Mouse (Mus musculus): ENCODE data around the gene Lama5. TPM values are rescaled to one million over a fixed set of nuclear protein-coding genes. Genes with fewer than 3 reads are reported as not detected.
"Not testable (repeated sequence)": the region's sequence is repeated elsewhere in the genome, so short reads cannot be mapped to it uniquely, and the experiment has no call there.

Lama5 gene
- total RNA-seq, 2 experiments from 2014 or later: 70.7 to 76.3 TPM

DNA sequence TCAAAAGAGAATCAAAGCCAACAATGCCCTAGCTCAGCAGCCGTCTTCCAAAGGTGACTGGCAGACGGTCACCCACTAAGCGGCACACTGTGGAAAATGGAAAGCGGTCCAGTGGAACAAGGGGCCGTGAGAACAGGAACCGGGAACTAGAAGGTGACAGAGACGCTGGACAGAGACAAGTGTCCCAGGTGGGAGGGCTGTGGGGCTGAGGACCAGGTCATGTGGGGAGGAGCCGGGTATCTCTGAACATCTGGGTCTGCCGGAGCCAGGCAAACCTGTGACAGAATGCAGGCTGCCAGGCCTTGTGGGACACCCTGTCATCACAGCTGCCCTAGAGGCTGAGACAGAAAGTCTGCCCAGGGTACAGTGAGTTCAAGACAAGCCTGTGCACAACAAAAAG is 21.2 kb downstream of the Lama5 start:
- DNase-seq: peak; percentile 45 to 73
- intact Hi-C loops (cut with DNase I): no loop called here

DNA sequence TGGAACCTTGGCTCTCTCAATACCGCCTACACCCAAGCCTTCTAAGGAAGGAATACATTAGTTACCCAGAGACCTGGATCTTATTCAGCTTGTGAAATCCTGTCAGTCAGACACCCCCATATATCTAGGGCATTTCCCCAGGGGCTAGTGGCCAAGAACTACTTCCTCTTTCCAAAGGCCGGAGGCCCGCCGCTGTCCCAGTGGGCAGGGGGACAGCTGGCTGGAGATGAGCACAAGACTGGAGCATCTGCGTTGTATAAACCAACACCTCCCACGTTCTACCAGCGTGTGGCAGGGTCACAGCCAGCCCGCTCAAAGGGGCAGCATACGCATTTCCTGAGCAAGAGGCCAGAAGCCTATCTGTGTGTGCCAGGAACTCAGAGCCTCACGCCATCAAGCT is 22.9 kb downstream of the Lama5 start:
- intact Hi-C loops (cut with DNase I): no loop called here
- DNase-seq: no peak

DNA sequence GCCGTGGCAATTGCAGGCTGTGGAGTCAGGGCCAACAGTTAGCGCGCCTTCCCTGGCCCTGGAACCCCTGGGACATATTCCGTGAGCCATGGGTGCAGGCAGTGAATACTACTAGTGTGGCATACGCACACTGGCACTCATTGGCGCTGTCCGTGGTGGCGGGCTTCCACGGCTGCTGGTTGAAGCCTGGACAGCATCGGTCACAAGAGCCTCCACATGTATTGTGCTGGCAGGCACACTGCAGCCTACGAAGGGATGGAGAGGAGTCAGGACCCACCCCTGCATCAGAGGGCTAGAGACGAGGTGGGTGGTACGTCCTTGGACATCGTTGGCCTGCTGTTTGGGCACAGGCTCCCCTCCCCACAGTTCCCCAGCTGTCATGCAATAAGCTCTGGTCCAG is 23.4 kb downstream of the Lama5 start:
- intact Hi-C loops (cut with DNase I): no loop called here
- no peak for DNase-seq

DNA sequence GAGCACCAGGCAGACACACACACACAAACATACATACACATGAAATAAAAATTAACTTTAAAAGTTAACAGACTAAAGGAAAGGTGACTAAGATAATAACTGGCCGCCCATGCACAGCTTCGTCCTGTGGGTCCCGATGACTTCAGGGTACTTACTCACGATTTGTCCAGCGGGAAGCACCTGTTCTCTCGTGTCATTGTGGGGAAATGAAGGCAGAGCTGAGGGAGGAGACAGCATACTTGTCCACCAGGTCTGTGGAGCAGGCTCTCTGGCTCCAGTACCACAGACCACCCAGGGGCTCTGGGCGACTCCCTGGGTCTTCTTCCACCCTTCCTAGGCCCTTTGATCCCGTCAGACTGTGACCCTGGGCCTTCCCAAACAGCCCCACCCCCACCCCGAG is 24.4 kb downstream of the Lama5 start:
- DNase-seq: no peak
- intact Hi-C loops (cut with DNase I): no loop called here

DNA sequence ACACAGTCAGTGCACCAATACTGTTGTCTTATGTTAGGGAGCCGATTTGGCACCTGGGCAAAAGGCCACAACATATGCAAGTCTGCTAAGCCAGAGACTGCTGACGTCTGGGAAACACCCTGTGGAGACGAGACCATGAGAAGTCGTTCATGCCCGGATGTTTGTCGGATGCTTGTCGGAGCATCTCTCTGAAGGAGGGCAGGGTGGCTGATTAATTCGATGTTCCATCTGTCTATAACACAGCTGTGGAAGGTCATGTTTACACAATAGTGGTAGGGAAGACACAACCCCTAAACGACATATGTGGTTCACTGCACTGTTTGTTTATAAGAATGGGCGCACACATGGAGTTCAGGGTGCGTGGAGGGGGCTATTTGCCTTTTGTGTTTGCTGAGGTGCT is 25.0 kb downstream of the Lama5 start:
- DNase-seq: no peak
- intact Hi-C loops (cut with DNase I): no loop called here

DNA sequence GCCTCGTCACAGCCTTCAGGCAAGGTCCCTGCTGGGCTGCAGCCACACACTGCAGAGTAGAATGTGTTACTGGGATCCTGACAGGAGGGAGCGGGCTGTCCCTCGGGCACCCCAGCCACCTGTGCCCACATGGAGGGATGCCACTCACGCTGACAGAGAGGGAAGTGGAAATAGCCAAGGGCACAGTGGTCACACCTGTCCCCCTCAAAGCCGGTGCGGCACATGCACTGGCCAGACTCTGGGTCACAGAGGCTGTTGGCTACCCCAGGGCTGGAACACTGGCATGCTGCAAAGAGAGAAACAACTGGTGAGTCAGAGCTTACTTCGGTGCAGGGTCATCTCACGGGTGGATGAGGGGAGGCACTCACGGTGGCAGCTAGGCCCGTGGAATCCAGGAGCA is 26.9 kb downstream of the Lama5 start:
- intact Hi-C loops (cut with DNase I): no loop called here

DNA sequence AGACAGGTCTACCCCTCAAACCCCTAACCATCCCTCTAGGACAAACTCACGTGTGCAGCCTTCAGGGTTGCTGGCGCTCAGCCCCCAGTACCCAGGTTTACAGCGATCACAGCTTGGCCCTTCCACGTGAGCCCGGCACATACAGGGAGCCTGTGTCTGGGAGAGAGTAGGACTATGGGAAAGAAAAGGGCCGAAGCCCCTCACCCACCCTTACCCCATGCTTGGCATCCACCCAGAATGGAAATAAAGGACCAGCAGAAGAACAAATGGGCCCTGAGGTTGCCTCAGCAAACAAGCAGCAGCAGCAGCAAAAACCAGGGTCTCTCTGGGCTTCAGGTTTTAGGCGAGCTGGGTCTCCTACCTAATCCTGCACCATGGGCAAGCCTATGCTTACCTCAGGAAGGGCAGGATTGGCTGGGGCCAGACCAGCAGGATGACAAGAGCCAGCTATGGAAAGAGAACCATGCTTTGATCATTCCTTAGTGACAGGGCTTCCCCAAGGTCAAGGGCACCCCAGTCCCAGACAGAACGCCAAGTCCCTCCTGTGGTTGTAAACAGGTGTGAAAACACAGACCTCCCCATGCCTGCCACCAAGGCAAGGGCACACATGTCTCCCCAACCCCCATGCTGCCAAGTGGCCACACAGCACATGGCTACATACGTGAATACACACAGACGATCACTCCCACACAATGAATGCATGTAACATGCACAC is 28.2 kb downstream of the Lama5 start:
- intact Hi-C loops (cut with DNase I): no loop called here
- no peak for DNase-seq

More for the DNA sequence above, 26.9 kb downstream of the Lama5 start:
- no peak for DNase-seq

DNA sequence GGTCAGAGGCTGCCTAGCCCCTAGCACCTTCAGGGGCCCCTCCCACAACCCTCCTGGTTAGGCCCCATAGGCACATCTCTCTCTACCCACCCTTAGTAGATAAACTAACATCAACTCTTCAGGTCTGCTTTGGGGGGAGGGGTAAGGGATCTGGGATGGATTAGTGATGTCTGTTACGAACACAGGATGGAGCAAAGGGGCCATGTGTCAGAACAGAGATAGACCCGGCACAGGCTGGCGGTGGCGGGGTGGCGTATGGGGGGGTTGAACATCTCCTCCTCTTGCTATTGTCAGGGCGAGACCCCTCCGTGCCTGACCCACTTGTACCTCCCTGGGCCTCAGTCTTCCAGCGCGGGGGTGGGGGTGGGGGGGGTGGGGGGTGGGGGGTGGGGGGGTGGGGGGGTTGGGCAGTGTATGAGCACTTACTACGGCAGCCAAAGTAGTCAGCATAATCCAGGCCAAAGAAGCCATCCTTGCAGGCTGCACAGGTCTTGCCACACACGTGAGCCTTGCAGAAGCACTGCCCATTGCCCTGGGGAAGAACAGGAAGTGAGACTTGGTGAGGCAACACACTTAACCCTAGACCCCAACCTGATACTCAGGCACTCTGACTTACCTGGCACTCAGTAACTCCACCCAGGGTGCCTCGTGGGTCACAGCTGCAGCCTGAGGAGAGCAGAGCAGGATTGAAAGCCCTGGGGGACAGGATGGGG is 28.9 kb downstream of the Lama5 start:
- no peak for DNase-seq
- intact Hi-C loops (cut with DNase I): no loop called here

DNA sequence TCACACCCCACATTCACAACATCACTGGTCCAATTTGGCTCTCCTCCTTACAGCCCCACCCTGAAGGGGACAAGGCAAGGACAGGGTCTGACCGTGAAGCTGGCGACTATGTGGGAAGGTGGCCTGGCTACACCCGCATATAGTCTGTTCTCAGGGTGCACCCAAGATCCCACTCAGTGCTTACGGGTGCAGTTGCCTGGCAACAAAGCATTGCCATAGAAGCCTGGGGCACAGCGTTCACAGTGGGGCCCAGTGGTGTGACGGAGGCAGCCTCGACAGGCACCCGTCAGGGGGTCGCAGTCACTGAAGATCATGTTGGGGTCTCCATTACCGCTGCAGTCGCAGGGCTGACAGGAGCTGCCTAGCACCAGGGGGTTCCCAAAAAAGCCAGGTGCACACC is 38.3 kb downstream of the Lama5 start:
- intact Hi-C loops (cut with DNase I): no loop called here

DNA sequence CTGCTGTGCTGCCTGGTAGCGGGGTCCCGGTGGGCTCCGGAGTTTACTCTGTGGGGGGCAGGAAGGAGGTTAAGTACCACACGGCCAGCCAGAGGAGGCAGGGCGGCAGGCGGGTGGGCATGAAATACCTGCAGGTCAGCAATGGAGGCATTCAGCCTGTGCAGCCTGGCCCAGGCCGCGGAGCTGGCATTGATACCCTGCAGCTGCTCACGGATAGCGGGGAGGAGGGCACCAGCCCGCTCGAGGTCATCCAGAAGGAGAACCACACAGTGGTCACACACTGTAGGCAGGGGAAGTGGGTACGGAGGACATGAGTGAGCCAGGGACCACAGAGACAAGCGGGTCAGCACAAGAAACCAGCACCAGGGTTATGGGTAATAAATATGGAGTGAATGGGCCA is 40.0 kb downstream of the Lama5 start:
- intact Hi-C loops (cut with DNase I): loop anchor here (2.0 kb wide), 1 partner anchor 65 kb away; no protein-coding TSS in a partner anchor

More for the DNA sequence above, 38.3 kb downstream of the Lama5 start:
- DNase-seq: no peak

DNA sequence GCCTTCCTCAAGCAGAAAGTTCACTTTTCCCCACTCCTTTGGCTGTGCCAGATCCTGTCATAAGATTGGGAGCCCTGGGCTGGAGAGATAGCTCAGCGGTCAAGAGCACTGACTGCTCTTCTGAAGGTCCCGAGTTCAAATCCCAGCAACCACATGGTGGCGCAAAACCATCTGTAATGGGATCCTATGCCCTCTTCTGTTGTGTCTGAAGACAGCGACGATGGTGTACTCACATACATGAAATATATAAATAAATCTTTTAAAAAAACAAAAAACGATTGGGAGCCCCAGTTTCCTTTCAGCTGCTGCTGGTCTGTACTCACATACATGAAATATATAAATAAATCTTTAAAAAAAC is 40.9 kb downstream of the Lama5 start:
- intact Hi-C loops (cut with DNase I): loop anchor here (2.0 kb wide), 1 partner anchor 66 kb away; no protein-coding TSS in a partner anchor

More for the DNA sequence above, 40.0 kb downstream of the Lama5 start:
- no peak for DNase-seq

DNA sequence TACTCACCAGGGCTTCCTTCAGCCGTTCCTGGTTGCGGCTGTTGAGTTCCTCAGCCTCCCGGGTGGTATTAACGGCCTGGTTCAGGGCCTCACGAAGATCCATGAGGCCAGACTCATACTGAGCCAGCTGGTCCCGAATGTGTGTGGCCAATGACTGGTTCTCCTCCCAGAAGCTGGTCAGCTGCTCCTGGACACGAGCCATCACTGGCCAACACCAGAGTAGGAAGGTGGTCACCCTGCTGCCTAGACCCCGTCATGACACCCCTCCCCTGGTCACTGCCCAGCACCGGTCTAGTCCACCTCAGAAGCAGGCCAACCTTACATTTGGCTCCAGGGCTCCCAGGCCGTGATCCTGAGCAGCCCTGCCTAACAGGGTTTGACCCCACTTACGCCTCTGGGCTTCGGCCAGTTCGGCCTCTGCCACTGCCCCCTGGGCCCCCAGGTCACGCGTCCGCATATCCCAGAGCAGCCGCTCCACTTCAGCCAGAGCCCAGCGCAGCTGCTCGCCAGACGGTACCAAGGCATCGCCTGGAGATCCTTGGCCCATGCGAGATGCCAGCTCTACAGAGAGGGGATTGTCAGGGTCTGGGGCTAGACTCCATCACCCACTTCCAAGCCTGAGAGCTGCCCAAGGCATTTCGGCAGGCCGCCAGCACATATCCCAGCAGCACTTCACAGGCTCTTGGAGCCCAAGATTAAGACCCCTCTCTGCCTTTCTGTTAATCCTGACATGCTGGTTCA is 41.5 kb downstream of the Lama5 start:
- intact Hi-C loops (cut with DNase I): loop anchor here (2.0 kb wide), 1 partner anchor 67 kb away; no protein-coding TSS in a partner anchor
- DNase-seq: no peak

More for the DNA sequence above, 40.9 kb downstream of the Lama5 start:
- no peak for DNase-seq

DNA sequence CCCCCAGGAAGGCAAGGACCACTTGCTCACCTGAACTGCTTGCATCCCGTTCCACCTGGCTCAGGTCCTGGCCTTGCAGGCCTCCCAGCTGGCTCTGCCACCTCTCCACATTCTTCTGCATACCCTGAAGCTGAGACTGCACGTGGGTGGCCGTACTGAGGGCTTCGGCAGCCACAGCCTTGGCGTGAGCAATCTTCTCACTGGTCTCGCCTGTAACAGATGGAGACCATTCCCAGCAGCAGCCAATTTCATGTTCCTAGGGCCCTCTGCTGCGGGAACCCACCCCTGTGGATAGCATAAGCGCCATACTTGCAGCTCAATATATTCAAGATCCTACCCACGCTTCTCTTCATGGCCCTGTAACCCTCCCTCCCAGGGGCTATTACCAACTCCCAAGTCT is 44.1 kb downstream of the Lama5 start:
- DNase-seq: no peak
- intact Hi-C loops (cut with DNase I): no loop called here

DNA sequence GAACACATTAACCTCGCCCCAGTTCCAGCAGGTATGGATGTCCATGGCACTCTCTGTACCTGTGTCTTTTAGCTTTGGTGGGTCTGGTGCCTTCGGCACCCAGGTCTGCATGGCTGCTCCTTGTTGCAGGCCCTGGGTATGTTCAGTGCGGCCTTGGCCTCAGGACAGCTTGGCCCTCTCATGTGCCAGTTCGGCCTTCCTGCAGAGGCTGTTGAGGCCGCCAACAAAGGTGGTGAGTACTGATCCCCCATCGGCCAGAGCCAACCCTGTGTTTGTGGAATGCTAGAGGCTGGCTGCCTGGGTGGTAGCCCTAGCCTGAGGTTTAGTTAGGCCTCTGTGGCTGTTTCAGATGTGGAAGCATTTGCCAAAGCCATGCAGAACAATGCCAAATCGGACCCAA is 49.9 kb downstream of the Lama5 start:
- intact Hi-C loops (cut with DNase I): no loop called here
- no peak for DNase-seq

DNA sequence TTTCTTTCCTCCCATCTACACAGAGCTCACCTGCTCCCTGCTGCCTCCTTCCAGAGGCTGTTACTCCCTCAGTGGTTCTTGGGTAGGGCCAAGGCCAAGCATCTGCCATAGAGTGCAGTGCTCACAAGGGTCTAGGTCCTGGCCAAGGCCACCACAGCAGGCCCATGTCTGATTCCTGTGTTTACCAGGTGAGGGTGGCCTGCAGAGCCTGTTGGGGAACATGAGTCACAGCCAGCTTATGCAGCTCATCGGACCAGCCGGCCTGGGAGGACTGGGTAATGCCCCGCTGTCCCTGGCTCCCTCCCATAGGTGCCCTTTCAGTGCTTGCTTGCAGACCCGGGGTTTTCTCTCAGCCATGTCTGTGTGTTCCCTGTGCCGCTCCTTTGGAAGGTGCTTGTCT is 51.5 kb downstream of the Lama5 start:
- DNase-seq: no peak
- intact Hi-C loops (cut with DNase I): no loop called here

DNA sequence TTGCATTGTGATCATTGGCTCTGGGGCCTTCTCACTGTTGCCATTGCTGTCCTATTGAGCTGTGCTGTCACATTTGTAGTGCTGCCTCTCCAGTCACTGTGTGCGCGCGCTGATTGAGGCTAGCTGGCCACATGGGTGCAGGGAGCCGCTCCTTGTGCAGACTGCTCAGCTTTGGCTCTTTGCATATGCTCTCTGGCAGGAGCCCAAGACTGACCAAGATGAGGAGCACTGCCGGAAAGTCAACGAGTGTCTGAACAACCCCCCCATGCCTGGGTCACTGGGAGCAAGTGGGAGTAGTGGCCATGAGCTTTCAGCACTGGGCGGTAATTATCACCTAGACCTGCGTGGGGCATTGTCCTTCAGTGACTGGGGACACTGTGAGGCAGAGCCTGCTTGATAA is 51.9 kb downstream of the Lama5 start:
- DNase-seq; intact Hi-C loops (cut with DNase I): not testable (repeated sequence)

DNA sequence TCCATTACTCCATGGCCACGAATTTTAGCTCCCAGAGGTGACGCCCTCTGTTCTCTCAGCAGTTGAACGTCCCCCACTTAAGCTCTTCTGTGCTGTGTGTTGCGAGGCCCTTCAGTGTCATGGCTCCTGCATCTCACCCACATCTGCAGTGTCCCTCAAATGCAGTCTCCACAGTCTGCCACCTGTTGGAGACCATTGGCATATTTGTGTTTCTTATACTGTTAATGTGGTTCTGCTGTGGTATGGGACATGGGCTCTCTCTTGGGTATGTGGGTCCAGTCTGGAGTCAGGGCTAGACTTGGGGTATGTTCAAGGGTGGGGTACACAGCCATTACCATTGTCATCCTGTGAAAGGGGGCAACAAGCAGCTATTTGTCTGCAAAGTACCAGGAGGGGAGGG is 52.5 kb downstream of the Lama5 start:
- no peak for DNase-seq
- intact Hi-C loops (cut with DNase I): no loop called here

DNA sequence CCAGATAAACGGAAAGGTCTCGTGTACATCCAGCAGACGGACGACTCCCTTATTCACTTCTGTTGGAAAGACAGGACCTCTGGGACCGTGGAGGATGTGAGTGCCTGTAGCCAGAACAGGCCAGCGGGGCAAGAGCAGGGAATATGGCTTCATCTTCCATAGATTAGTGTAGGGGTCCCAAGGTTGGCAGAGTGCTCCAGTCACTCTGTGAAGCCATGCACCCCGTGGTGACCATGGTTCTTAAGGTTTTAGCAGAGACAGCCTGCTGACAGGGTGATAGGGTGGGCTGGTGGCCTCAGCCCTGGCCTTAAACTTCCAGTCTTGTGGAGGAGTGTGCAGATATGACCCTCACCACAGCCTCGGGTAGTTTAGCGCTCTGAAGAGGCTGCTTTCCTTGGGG is 53.5 kb downstream of the Lama5 start:
- no peak for DNase-seq
- intact Hi-C loops (cut with DNase I): no loop called here

DNA sequence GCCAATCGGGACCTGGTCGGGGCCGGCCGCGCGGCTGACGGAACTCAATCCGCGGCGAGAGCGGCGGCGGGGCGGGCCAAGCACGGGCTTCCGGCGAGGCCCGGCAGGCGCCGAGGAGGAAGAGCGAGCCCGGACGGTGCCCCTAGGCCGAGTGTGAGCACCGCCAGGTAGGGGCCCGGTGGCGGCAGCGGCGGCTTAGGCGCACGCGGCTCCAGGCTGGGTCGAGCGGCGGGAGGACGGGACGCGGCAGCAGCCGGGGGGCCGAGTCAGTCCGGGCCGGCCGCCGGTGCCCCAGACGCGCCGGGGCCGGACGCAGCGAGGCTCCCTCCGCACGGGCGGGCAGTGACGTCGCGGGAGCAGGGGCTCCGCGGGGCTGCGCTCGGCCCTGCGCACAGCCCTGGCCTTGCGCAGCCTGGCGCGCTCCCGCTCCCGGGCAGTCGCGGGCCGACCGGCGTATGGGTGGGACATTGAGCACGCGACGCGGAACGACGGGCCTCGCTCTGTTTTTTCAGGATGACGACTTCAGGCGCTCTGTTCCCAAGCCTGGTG is 54.1 kb downstream of the Lama5 start:
- intact Hi-C loops (cut with DNase I): loop anchor here (1.0 kb wide), 1 partner anchor 80 kb away; no protein-coding TSS in a partner anchor
- no peak for DNase-seq

DNA sequence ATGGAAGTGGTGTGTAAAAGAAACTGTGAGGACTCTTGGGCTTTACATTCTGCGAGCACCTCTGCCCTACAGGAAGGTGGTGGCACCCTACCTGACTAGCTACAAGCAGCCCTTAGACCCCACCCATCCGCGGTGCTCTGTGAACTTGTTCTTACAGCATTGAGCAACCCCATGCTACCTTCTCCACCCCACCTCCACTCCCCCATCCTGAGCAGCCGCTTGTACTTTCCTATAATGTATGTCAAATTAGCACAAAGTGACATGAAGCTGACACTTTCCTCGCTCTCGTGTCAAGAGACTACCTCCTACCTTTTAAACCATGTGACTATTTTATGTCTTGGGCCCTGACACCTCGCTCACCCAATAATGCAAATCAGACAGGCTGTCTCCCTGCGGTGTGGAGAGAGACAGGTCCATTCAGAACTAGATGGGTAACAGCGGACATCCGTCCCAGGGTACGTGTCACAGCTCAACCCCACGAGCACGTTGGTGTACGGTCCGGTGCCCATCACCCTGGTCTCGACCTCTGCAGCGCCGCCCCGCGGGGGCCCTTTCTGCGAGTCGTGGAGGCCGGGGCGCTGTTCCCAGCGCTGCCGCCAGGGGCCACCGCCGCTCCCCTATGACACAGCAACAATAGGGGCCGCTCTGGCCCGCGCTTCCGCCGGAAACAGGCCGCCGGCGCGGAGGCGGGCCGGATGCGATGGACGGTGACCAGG is 54.7 kb downstream of the Lama5 start, which contains the start of gene Adrm1:
Gene Adrm1, plus strand, starts transcription at position 680 of the 716 bp plus-strand sequence.
- peak; percentile 98 for DNase-seq
- intact Hi-C loops (cut with DNase I): loop anchor here (1.0 kb wide), 1 partner anchor 80 kb away; no protein-coding TSS in a partner anchor

All from heart, postnatal 36 days (tissue).